Mouse (Mus musculus): ENCODE results near the gene Prpf40b.

DNA sequence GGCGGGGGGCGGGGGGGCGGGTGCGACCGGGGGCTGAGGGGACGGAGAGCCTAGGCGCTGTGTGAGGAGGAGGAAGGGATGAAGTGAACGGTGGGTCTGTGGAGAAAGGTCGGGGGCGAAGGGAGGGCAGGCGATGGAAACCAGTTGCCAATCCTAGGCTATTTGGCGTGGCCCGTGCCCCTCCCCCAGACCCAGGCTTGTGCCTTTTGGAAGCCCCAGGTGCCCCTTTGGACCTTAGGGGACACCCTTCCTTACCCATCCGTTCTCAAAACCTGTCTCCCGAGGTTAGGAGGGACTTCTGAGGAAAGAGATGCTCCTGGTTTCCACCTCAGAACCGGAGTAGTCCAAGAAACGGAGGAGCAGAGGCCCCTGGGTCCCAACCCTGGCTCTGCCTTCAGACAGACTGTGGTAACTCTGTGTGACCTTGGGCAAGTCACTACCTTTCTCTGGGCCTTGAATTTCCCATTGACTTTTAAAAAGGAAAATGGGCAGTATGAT is 646 bp downstream of the Prpf40b start, which contains the start of gene Fam186b:
- TF ChIP-seq RCOR1 (IDR thresholded peaks at IDR 0.05; ENCODE audit: low read depth, low read length): no peak
- no peak for TF ChIP-seq GABPA (IDR thresholded peaks at IDR 0.05; ENCODE audit: low read depth, low read length)
- TF ChIP-seq POLR2A (IDR thresholded peaks at IDR 0.05; ENCODE audit: control insufficient read depth in 1 of 2, insufficient read depth in 1 of 2, low read depth in 1 of 2, low read length in 2 of 2, poor library complexity in 1 of 2): no peak
- TF ChIP-seq UBTF (IDR thresholded peaks at IDR 0.05; ENCODE audit: borderline replicate concordance, insufficient read depth, low read depth, low read length): no peak
